Mouse (Mus musculus) heart, embryonic 12.5 days (tissue): Measurements from ENCODE around the gene Oxct1. TPM values are rescaled to one million over a fixed set of nuclear protein-coding genes. Genes with fewer than 3 reads are reported as not detected.

Experiments used
- ATAC-seq: fragments of 200-750 bp; cut with Nextera tagmentation; 2 replicates; pipeline ENCODE4 v1.8.0; 2017; ENCODE audit warnings: moderate TSS enrichment, moderate library complexity; ENCODE audit not compliant: insufficient number of reproducible peaks, low FRiP score
- H3K27ac ChIP-seq: fragments of 300-500 bp; sonication (generic); 2 replicates; pipeline ENCODE4 v1.5.1; 2016; ENCODE audit warnings: mild to moderate bottlenecking, moderate library complexity; ENCODE audit not compliant: poor library complexity, severe bottlenecking
- H3K27me3 ChIP-seq: fragments of 300-500 bp; sonication (generic); replicated peaks from 2 replicates; pipeline ENCODE4 v1.6.1; 2016; ENCODE audit warnings: mild to moderate bottlenecking, moderate library complexity
- H3K36me3 ChIP-seq: fragments of 300-500 bp; sonication (generic); 2 replicates; pipeline ENCODE4 v1.6.1; 2016; ENCODE audit warnings: mild to moderate bottlenecking, moderate library complexity
- H3K4me1 ChIP-seq: fragments of 300-500 bp; sonication (generic); replicated peaks from 2 replicates; pipeline ENCODE4 v1.6.1; 2016; ENCODE audit warnings: mild to moderate bottlenecking
- H3K4me2 ChIP-seq: fragments of 300-500 bp; sonication (generic); 2 replicates; pipeline ENCODE4 v1.6.1; 2016; ENCODE audit warnings: mild to moderate bottlenecking, moderate library complexity
- H3K4me3 ChIP-seq: fragments of 300-500 bp; sonication (generic); 2 replicates; pipeline ENCODE4 v1.5.1; 2016; ENCODE audit warnings: mild to moderate bottlenecking
- H3K9ac ChIP-seq: fragments of 300-500 bp; sonication (generic); 2 replicates; pipeline ENCODE4 v1.6.1; 2016; ENCODE audit warnings: mild to moderate bottlenecking, moderate library complexity
- H3K9me3 ChIP-seq: fragments of 300-500 bp; sonication (generic); replicated peaks from 2 replicates; pipeline ENCODE4 v1.6.1; 2016; ENCODE audit warnings: mild to moderate bottlenecking, moderate library complexity
- WGBS: fragments of 180-500 bp; shearing (Covaris S2); methylation state at CpG from one replicate; pipeline ENCODE4 v1.1.7; 2016; 5-methylcytosine and 5-hydroxymethylcytosine counted together
- polyA plus RNA-seq: library from polyadenylated mRNA; unstranded; fragments of >200 nt; fragmentation: Nextera tagmentation; extraction: Ambion mirVana; gene quantifications from 2 replicates; pipeline ENCODE4 v1.2.1, GENCODE M21; 2016

Gene Oxct1
- polyA plus RNA-seq, 1 experiment from 2014 or later: 335 TPM

- Histone ChIP-seq H3K4me3 (no peak overlapping the region), H3K36me3 (peaks cover 40% of the 10 kb centered on the region), H3K9me3 (0 out of 2 replicates have a peak, but pooled peaks cover 13% of the 10 kb centered on the region), H3K27ac (no peak overlapping the region), H3K4me1 (peaks cover 5% of the 10 kb centered on the region; the same call in 1 of the 2 replicates), H3K9ac (no peak overlapping the region), H3K4me2 (no peak overlapping the region), H3K27me3 (no peaks in the 10 kb centered on the region)
- WGBS: 81% methylated on average over 13 of the region's 13 CpGs
- no peak for ATAC-seq
Observed at GRCm38 (mm10) chr15:4079425-4080189, 53.4 kb downstream of the Oxct1 start.

- H3K27ac ChIP-seq: no peak overlapping the region
- peaks cover 17% of the 10 kb centered on the region for H3K36me3 ChIP-seq
- no peaks in the 10 kb centered on the region for H3K9me3 ChIP-seq
- H3K4me1 ChIP-seq: no peaks in the 10 kb centered on the region; the same call in 1 of the 2 replicates
- H3K4me3 ChIP-seq: no peak overlapping the region
- no peak overlapping the region for H3K4me2 ChIP-seq
- WGBS: 75% methylated on average over 10 of the region's 10 CpGs
- H3K9ac ChIP-seq: no peak overlapping the region
- H3K27me3 ChIP-seq: no peaks in the 10 kb centered on the region
- no peak for ATAC-seq
Observed at GRCm38 (mm10) chr15:4085600-4086384, 59.6 kb downstream of the Oxct1 start.

- H3K9ac ChIP-seq: no peak overlapping the region
- H3K27me3 ChIP-seq: no peaks in the 10 kb centered on the region
- no peak overlapping the region for H3K27ac ChIP-seq
- 68% methylated on average over 4 of the region's 4 CpGs for WGBS
- H3K9me3 ChIP-seq: no peaks in the 10 kb centered on the region
- ATAC-seq: no peak
- H3K4me3 ChIP-seq: no peak overlapping the region
- no peak overlapping the region for H3K4me2 ChIP-seq
- peaks cover 26% of the 10 kb centered on the region for H3K36me3 ChIP-seq
- no peaks in the 10 kb centered on the region; the same call in 1 of the 2 replicates for H3K4me1 ChIP-seq
Observed at GRCm38 (mm10) chr15:4087446-4087845, 61.3 kb downstream of the Oxct1 start.

- Histone ChIP-seq H3K9ac (no peak overlapping the region), H3K36me3 (peaks cover 27% of the 10 kb centered on the region), H3K27me3 (no peaks in the 10 kb centered on the region), H3K4me3 (no peak overlapping the region), H3K9me3 (no peaks in the 10 kb centered on the region), H3K4me1 (no peaks in the 10 kb centered on the region; the same call in 1 of the 2 replicates), H3K27ac (no peak overlapping the region), H3K4me2 (no peak overlapping the region)
- 57% methylated on average over 7 of the region's 7 CpGs for WGBS
- ATAC-seq: no peak
Observed at GRCm38 (mm10) chr15:4087914-4088313, 61.7 kb downstream of the Oxct1 start.

GRCm38 (mm10) chr15:4090601-4091000, 64.4 kb downstream of the Oxct1 start:
- Histone ChIP-seq H3K4me1 (no peaks in the 10 kb centered on the region; the same call in 1 of the 2 replicates), H3K4me2 (no peak overlapping the region), H3K4me3 (no peak overlapping the region), H3K36me3 (peaks cover 27% of the 10 kb centered on the region), H3K27me3 (no peaks in the 10 kb centered on the region), H3K27ac (no peak overlapping the region), H3K9ac (no peak overlapping the region), H3K9me3 (no peaks in the 10 kb centered on the region)
- WGBS: 78% methylated on average over 3 of the region's 3 CpGs
- ATAC-seq: no peak

GRCm38 (mm10) chr15:4092586-4092985, 66.4 kb downstream of the Oxct1 start:
- 84% methylated on average over 2 of the region's 2 CpGs for WGBS
- H3K27ac ChIP-seq: no peak overlapping the region
- H3K9ac ChIP-seq: no peak overlapping the region
- H3K36me3 ChIP-seq: peaks cover 31% of the 10 kb centered on the region
- no peaks in the 10 kb centered on the region for H3K4me1 ChIP-seq
- no peak for ATAC-seq
- no peak overlapping the region for H3K4me2 ChIP-seq
- H3K4me3 ChIP-seq: no peak overlapping the region
- no peaks in the 10 kb centered on the region for H3K27me3 ChIP-seq
- no peaks in the 10 kb centered on the region for H3K9me3 ChIP-seq

- H3K9ac ChIP-seq: no peak overlapping the region
- no peak for ATAC-seq
- no peaks in the 10 kb centered on the region; the same call in 1 of the 2 replicates for H3K9me3 ChIP-seq
- no peak overlapping the region for H3K4me2 ChIP-seq
- peaks cover 4% of the 10 kb centered on the region; the same call in 1 of the 2 replicates for H3K4me1 ChIP-seq
- WGBS: 88% methylated on average over 10 of the region's 10 CpGs
- no peak overlapping the region for H3K27ac ChIP-seq
- peaks cover 55% of the 10 kb centered on the region for H3K36me3 ChIP-seq
- no peaks in the 10 kb centered on the region for H3K27me3 ChIP-seq
- no peak overlapping the region for H3K4me3 ChIP-seq
Observed at GRCm38 (mm10) chr15:4100341-4100921, 74.2 kb downstream of the Oxct1 start.

GRCm38 (mm10) chr15:4101025-4101424, 74.8 kb downstream of the Oxct1 start:
- WGBS: 73% methylated on average over 10 of the region's 10 CpGs
- no peak overlapping the region for H3K9ac ChIP-seq
- H3K27me3 ChIP-seq: no peaks in the 10 kb centered on the region
- no peak overlapping the region for H3K4me2 ChIP-seq
- ATAC-seq: no peak
- H3K36me3 ChIP-seq: peaks cover 53% of the 10 kb centered on the region
- H3K9me3 ChIP-seq: no peaks in the 10 kb centered on the region; the same call in 1 of the 2 replicates
- H3K4me3 ChIP-seq: no peak overlapping the region
- peaks cover 4% of the 10 kb centered on the region; the same call in 1 of the 2 replicates for H3K4me1 ChIP-seq
- no peak overlapping the region for H3K27ac ChIP-seq

GRCm38 (mm10) chr15:4104319-4104718, 78.1 kb downstream of the Oxct1 start:
- Histone ChIP-seq H3K36me3 (peaks cover 49% of the 10 kb centered on the region), H3K4me3 (no peak overlapping the region), H3K4me2 (no peak overlapping the region), H3K9ac (no peak overlapping the region), H3K9me3 (no peaks in the 10 kb centered on the region; the same call in 1 of the 2 replicates), H3K27me3 (no peaks in the 10 kb centered on the region), H3K27ac (no peak overlapping the region), H3K4me1 (no peaks in the 10 kb centered on the region)
- no peak for ATAC-seq
- 68% methylated on average over 12 of the region's 12 CpGs for WGBS

GRCm38 (mm10) chr15:4105498-4105897, 79.3 kb downstream of the Oxct1 start:
- no peak overlapping the region for H3K4me2 ChIP-seq
- H3K27ac ChIP-seq: no peak overlapping the region
- no peaks in the 10 kb centered on the region; the same call in 1 of the 2 replicates for H3K9me3 ChIP-seq
- H3K9ac ChIP-seq: no peak overlapping the region
- no peaks in the 10 kb centered on the region for H3K27me3 ChIP-seq
- 75% methylated on average over 4 of the region's 4 CpGs for WGBS
- no peak for ATAC-seq
- peaks cover 46% of the 10 kb centered on the region for H3K36me3 ChIP-seq
- no peak overlapping the region for H3K4me3 ChIP-seq
- H3K4me1 ChIP-seq: no peaks in the 10 kb centered on the region

GRCm38 (mm10) chr15:4119962-4120361, 93.8 kb downstream of the Oxct1 start:
- WGBS: 91% methylated on average over 6 of the region's 6 CpGs
- Histone ChIP-seq H3K27me3 (no peaks in the 10 kb centered on the region), H3K4me1 (no peaks in the 10 kb centered on the region), H3K9ac (no peak overlapping the region), H3K27ac (no peak overlapping the region), H3K4me3 (no peak overlapping the region), H3K36me3 (peaks cover 6% of the 10 kb centered on the region), H3K9me3 (no peaks in the 10 kb centered on the region), H3K4me2 (no peak overlapping the region)
- no peak for ATAC-seq
